Mouse (Mus musculus) T-helper 17 cell (primary cell): ENCODE measurements at regions not wholly inside any gene's neighbourhood (a gene's known extent, or its start where the extent isn't known, plus 50 kb on each side); places are given as distances from the start of the nearest gene placed in this dataset.

Experiments
- in situ Hi-C, 2 experiments: fragments of 300-600 bp; cut with MboI, MseI; formaldehyde crosslinking; loops; 1 replicate in 1 of 2; 2 replicates in 1 of 2; pipeline ENCODE4 v1.15.1; 2025; ENCODE audit warnings: high pct_unique_total_duplicates in 2 of 2

GRCm38 (mm10) chr3:9948114-9948513 is 139.8 kb upstream of the Gm9833 start:
- in situ Hi-C loops: loop anchor here (5.0 to 10.0 kb wide), 2 partner anchors 241 to 553 kb away; no protein-coding TSS in a partner anchor

GRCm38 (mm10) chr3:9957870-9958269 is 130.0 kb upstream of the Gm9833 start:
- in situ Hi-C loops: no loop called here

GRCm38 (mm10) chr3:9959716-9960661 is 127.9 kb upstream of the Gm9833 start:
- in situ Hi-C loops: no loop called here

GRCm38 (mm10) chr3:9960696-9961095 is 127.2 kb upstream of the Gm9833 start:
- in situ Hi-C loops: no loop called here
